Mouse (Mus musculus) myocyte (in vitro differentiated cells): ENCODE measurements around the gene Cxcl1. TPM values are rescaled to one million over a fixed set of nuclear protein-coding genes. Genes with fewer than 3 reads are reported as not detected.

Source experiments
- H3K27me3 ChIP-seq: one replicate; pipeline ENCODE4 v1.6.1; 2011; ENCODE audit not compliant: control insufficient read depth, insufficient read depth, insufficient read length
- H3K36me3 ChIP-seq: one replicate; pipeline ENCODE4 v1.6.1; 2011; ENCODE audit not compliant: control insufficient read depth, insufficient read depth
- H3K4me2 ChIP-seq: one replicate; pipeline ENCODE4 v1.6.1; 2011; ENCODE audit warnings: low read depth, control low read depth
- H3K4me3 ChIP-seq: one replicate; pipeline ENCODE4 v1.5.1; 2011; ENCODE audit warnings: mild to moderate bottlenecking, control low read depth, moderate library complexity
- H3K79me2 ChIP-seq: one replicate; pipeline ENCODE4 v1.6.1; 2011; ENCODE audit not compliant: control insufficient read depth, insufficient read depth
- H3ac ChIP-seq: one replicate; pipeline ENCODE4 v1.6.1; 2011; ENCODE audit not compliant: control insufficient read depth, insufficient read length
- CEBPB ChIP-seq: IDR thresholded peaks from 2 replicates; pipeline ENCODE4 v1.6.1; 2011; ENCODE audit warnings: mild to moderate bottlenecking, moderate library complexity; ENCODE audit not compliant: poor library complexity, insufficient read depth, severe bottlenecking
- E2F4 ChIP-seq: IDR thresholded peaks from one replicate; pipeline ENCODE4 v1.6.1; 2011; ENCODE audit warnings: mild to moderate bottlenecking, control low read depth, moderate library complexity; ENCODE audit not compliant: insufficient read depth
- MAX ChIP-seq: IDR thresholded peaks from one replicate; pipeline ENCODE4 v1.6.1; 2011; ENCODE audit warnings: low read depth, mild to moderate bottlenecking, control low read depth
- MYOD1 ChIP-seq, 3 experiments: IDR thresholded peaks; one replicate each; pipeline ENCODE4 v1.6.1; 2011; ENCODE audit warnings: control low read depth in 2 of 3, low read depth in 2 of 3, mild to moderate bottlenecking in 2 of 3, moderate library complexity in 1 of 3; ENCODE audit not compliant: insufficient read length in 2 of 3, control insufficient read depth in 1 of 3
- MYOG ChIP-seq, 3 experiments: IDR thresholded peaks; one replicate each; pipeline ENCODE4 v1.6.1; 2011; ENCODE audit warnings: control low read depth in 2 of 3, low read depth in 2 of 3, mild to moderate bottlenecking in 2 of 3; ENCODE audit not compliant: insufficient read length in 2 of 3, control insufficient read depth in 1 of 3, insufficient read depth in 1 of 3
- POLR2A ChIP-seq: IDR thresholded peaks from one replicate; pipeline ENCODE4 v1.6.1; 2011; ENCODE audit warnings: low read depth, mild to moderate bottlenecking, control low read depth, moderate library complexity; ENCODE audit not compliant: insufficient read length
- POLR2AphosphoS2 ChIP-seq: IDR thresholded peaks from one replicate; pipeline ENCODE4 v1.6.1; 2011; ENCODE audit warnings: low read depth, control low read depth; ENCODE audit not compliant: insufficient read length
- REST ChIP-seq: IDR thresholded peaks from one replicate; pipeline ENCODE4 v1.6.1; 2011; ENCODE audit warnings: mild to moderate bottlenecking, control low read depth, moderate library complexity; ENCODE audit not compliant: insufficient read depth, insufficient read length
- SRF ChIP-seq: IDR thresholded peaks from one replicate; pipeline ENCODE4 v1.6.1; 2011; ENCODE audit warnings: low read depth; ENCODE audit not compliant: control insufficient read depth, insufficient read length
- TCF12 ChIP-seq: IDR thresholded peaks from one replicate; pipeline ENCODE4 v1.6.1; 2011; ENCODE audit warnings: mild to moderate bottlenecking, control low read depth; ENCODE audit not compliant: poor library complexity, insufficient read depth, severe bottlenecking
- TCF3 ChIP-seq: IDR thresholded peaks from one replicate; pipeline ENCODE4 v1.6.1; 2011; ENCODE audit warnings: low read depth, control low read depth; ENCODE audit not compliant: insufficient read length
- USF1 ChIP-seq: IDR thresholded peaks from one replicate; pipeline ENCODE4 v1.6.1; 2011; ENCODE audit warnings: low read depth, mild to moderate bottlenecking, control low read depth, moderate library complexity
- polyA plus RNA-seq: library from polyadenylated mRNA; unstranded; fragments of >200 nt; fragmentation: generic; extraction: Trizol; gene quantifications from one replicate; pipeline ENCODE4 v1.2.1, GENCODE M21; 2012; ENCODE audit warnings: missing spikeins

The Cxcl1 gene
- polyA plus RNA-seq, 1 experiment: 0.90 TPM

DNA sequence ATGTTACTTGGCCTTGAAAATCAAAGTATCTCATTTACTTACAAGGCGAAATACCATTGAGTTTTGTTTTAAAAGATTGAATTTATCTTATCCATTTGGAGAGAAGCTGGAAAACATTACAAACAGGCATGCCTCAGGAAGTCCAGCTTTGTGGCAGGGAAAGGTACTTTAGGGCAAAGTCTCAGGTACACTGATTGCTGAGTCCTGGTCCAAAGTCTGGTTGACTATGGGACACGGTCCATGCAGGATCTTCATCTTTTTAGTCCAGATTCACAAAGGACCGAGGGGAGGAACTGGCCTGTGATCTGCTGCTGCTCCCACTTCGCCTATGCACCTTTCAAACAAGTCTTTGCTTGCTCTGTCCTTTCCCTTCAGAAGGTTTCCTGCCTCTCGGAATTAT, 8.3 kb downstream of the Cxcl1 start:
- Histone ChIP-seq H3K79me2 (no peaks in the 10 kb centered on the region), H3K27me3 (no peaks in the 10 kb centered on the region), H3K36me3 (no peaks in the 10 kb centered on the region), H3K4me3 (no peak overlapping the region), H3ac (no peak overlapping the region), H3K4me2 (no peak overlapping the region)
- TF ChIP-seq TCF12 (no peak), POLR2AphosphoS2 (no peak), CEBPB (no peak), SRF (no peak), MAX (no peak), E2F4 (no peak)

DNA sequence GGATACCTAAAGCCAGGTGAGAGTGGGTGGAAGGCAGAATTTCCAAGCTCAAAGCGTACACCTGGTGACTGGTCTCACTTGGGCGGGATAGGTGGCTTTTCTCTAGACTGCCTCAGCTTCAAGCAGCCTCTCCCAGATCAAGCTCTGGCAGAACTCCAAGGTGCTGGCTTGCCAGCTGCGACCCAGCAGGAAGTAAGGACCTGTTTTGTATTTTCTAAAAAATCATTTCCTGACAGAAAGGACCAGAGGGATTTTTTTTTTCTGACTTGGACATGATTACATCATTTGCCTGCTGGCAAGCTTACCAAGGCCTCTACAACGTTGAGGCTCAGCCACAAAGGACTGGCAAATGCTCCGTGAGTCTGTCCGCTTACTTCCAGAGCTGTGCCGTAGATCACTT, 9.1 kb downstream of the Cxcl1 start:
- Histone ChIP-seq H3K79me2 (no peaks in the 10 kb centered on the region), H3ac (no peak overlapping the region), H3K4me3 (no peak overlapping the region), H3K4me2 (no peak overlapping the region), H3K36me3 (no peaks in the 10 kb centered on the region), H3K27me3 (no peaks in the 10 kb centered on the region)
- TF ChIP-seq POLR2AphosphoS2: no peak
- no peak for TF ChIP-seq REST
- TF ChIP-seq TCF3: no peak
- TF ChIP-seq MYOD1 (IDR thresholded peaks at IDR 0.05; ENCODE audit: control insufficient read depth in 1 of 3, insufficient read length in 2 of 3, low read depth in 2 of 3): no peak
- TF ChIP-seq TCF12: no peak
- 0 out of 2 replicates have a peak, but pooled peaks have one; percentile 27 for TF ChIP-seq CEBPB

DNA sequence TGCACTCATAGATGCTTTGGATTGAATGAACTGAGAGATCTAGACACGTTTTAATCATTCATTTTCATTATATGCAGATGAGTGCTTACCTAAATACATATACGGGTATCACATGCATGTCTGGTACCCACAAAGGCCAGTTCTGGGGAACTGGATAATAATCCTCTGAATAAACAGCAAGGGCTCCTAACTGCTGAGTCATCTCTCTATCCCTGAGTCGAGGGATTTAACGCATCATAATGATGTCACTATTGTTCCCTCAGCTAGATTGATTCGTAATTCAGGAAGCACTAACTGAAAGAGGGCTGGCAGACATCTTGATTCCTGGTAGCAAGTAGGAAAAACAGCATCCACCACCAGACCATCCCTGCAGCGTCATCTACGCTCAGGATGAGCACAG, 9.6 kb downstream of the Cxcl1 start:
- no peaks in the 10 kb centered on the region for H3K36me3 ChIP-seq
- no peaks in the 10 kb centered on the region for H3K27me3 ChIP-seq
- H3K4me3 ChIP-seq: no peak overlapping the region
- no peak overlapping the region for H3ac ChIP-seq
- peak overlapping the region; percentile 13 for H3K4me2 ChIP-seq
- TF ChIP-seq E2F4: no peak
- TF ChIP-seq USF1: no peak
- TF ChIP-seq MYOG (IDR thresholded peaks at IDR 0.05; ENCODE audit: control insufficient read depth in 1 of 3, insufficient read depth in 1 of 3, insufficient read length in 2 of 3, low read depth in 2 of 3): no peak
- H3K79me2 ChIP-seq: no peaks in the 10 kb centered on the region

DNA sequence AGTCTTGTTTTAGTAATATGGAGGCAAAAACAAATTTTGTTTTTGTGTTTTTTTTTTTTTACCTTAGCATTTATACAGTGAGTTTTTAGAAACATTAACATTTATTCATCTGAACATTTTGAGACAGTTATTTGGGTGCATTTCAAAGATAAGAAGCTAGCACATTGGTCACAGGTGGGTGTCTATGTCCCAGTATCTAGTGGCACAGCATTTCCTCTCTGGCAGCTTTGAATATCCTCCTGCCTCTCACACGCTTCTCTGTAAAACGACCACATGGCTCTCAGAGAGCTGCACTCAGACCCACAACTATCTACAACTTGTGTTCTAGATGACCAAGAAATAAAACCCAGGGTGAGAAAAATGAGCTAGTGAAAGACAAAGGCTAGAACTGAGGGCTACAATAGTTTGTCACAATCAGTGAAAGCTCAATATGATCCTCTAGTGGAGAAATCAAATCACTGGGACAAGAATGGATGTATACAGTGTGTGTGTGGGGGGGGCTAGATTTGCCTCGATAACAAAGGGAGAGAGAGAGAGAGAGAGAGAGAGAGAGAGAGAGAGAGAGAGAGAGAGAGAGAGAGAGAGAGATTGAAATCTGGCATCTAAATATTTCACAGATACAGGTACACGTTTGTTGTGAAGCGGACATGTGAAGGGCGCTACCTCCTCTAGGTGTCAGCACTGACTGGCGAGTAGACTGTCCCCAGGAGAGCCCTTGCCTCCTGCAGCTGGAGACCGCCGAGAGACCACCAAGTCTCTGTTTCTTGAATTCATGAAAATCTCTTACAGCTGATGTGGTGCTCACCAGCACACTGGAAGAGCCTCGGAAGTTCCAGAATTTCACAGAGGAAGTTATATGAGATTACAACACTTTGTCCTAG, 11.6 kb downstream of the Cxcl1 start:
- H3K27me3 ChIP-seq: no peaks in the 10 kb centered on the region
- TF ChIP-seq USF1 (no peak), MAX (no peak), REST (no peak), CEBPB (no peak), E2F4 (no peak), MYOD1 (IDR thresholded peaks at IDR 0.05; ENCODE audit: control insufficient read depth in 1 of 3, insufficient read length in 2 of 3, low read depth in 2 of 3) (no peak), SRF (no peak), TCF12 (no peak), MYOG (IDR thresholded peaks at IDR 0.05; ENCODE audit: control insufficient read depth in 1 of 3, insufficient read depth in 1 of 3, insufficient read length in 2 of 3, low read depth in 2 of 3) (no peak), TCF3 (no peak), POLR2A (no peak), POLR2AphosphoS2 (no peak)
- no peaks in the 10 kb centered on the region for H3K79me2 ChIP-seq
- no peak overlapping the region for H3K4me2 ChIP-seq
- H3K36me3 ChIP-seq: no peaks in the 10 kb centered on the region
- H3ac ChIP-seq: no peak overlapping the region
- H3K4me3 ChIP-seq: no peak overlapping the region

DNA sequence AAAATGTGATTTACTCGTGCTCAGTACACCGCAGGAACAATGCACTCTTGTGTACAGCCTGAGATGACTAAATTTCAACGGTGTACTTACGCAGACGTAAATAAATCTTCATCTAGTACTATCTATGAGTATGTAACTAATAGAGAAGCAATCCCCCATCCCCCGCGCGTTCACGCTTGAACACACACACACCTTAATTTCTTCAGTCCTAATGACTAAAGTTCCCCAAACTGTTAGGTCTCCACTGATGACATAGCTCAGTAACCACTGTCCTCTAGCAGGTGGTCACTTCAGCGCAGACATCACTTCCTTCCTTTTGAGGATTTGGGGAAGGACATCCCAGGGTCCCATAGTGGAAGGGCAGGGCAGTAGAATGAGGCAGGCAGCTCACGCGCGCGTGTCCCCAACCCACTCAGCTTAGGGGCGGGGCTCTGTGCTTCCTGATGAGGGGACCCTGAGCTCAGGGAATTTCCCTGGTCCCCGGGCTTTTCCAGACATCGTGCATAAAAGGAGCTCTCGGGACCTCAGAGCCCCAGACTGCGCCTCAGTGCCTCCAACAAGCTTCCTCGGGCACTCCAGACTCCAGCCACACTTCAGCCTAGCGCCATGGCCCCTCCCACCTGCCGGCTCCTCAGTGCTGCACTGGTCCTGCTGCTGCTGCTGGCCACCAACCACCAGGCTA, 12.4 kb downstream of the Cxcl1 start, which contains the start of gene Cxcl2:
Gene Cxcl2 (plus strand): TSS at position 533 of the 682 bp plus-strand sequence.
- no peak for TF ChIP-seq POLR2A
- no peak for TF ChIP-seq MYOG (IDR thresholded peaks at IDR 0.05; ENCODE audit: control insufficient read depth in 1 of 3, insufficient read depth in 1 of 3, insufficient read length in 2 of 3, low read depth in 2 of 3)
- no peak for TF ChIP-seq CEBPB
- TF ChIP-seq MYOD1 (IDR thresholded peaks at IDR 0.05; ENCODE audit: control insufficient read depth in 1 of 3, insufficient read length in 2 of 3, low read depth in 2 of 3): no peak
- no peak for TF ChIP-seq E2F4
- TF ChIP-seq TCF3: no peak
- TF ChIP-seq POLR2AphosphoS2: no peak
- no peak for TF ChIP-seq MAX
- TF ChIP-seq SRF: no peak
- TF ChIP-seq TCF12: no peak
- TF ChIP-seq USF1: no peak
- TF ChIP-seq REST: no peak
- no peaks in the 10 kb centered on the region for H3K27me3 ChIP-seq
- no peaks in the 10 kb centered on the region for H3K36me3 ChIP-seq
- no peak within 1 kb of the TSS for H3ac ChIP-seq
- H3K79me2 ChIP-seq: no peaks in the 10 kb centered on the region
- no peak within 1 kb of the TSS for H3K4me3 ChIP-seq
- no peak within 1 kb of the TSS for H3K4me2 ChIP-seq
